In genomic region chr16:35938211-35939151, GRCm38 (mm10) we compare ENCODE assay signal across 8 mouse cellular contexts. TPM values are rescaled to one million over a fixed set of nuclear protein-coding genes. Genes with fewer than 3 reads are reported as not detected.
DNase-seq lines count a peak whose midpoint lies in the region; ATAC-seq and TF ChIP-seq lines count a peak whose summit lies in the region.

TSS of gene Parp9 (plus strand) at chr16:35938470.
TSS of gene Dtx3l (minus strand) at chr16:35939151.

- H3K36me3 ChIP-seq in hindbrain, postnatal 0 days (ENCODE audit: insufficient read depth, low read length), result no peaks in the 10 kb centered on the region

- ATAC-seq in common myeloid progenitor, adult 5-6 weeks (replicated peaks; ENCODE audit: low read depth, poor library complexity, severe bottlenecking), result peak; percentile 77
- ATAC-seq in hindbrain, postnatal 0 days, result peak; percentile 70
- peak; percentile 75 for ATAC-seq in megakaryocyte-erythroid progenitor cell, adult 5-6 weeks (replicated peaks; ENCODE audit: low FRiP score, low TSS enrichment, poor library complexity, severe bottlenecking)

- peak within 1 kb of the TSS; percentile 47 for H3K9ac ChIP-seq in hindbrain, postnatal 0 days (replicated peaks; ENCODE audit: low read length)

- no peak for TF ChIP-seq CTCF in hindbrain, postnatal 0 days (IDR thresholded peaks at IDR 0.05; ENCODE audit: low read depth)

- WGBS in hindbrain, postnatal 0 days, result 2% methylated on average over 52 of the region's 52 CpGs

- peak within 1 kb of the TSS; percentile 1; the same call in 1 of the 2 replicates for H3K27ac ChIP-seq in hindbrain, postnatal 0 days

- no peaks in the 10 kb centered on the region for H3K27me3 ChIP-seq in hindbrain, postnatal 0 days (ENCODE audit: insufficient read depth, low read length)

- H3K4me2 ChIP-seq in hindbrain, postnatal 0 days (ENCODE audit: low read depth, low read length), result peak within 1 kb of the TSS; percentile 63

- H3K9me3 ChIP-seq in hindbrain, postnatal 0 days (ENCODE audit: low read length), result no peaks in the 10 kb centered on the region

- H3K4me3 ChIP-seq in hindbrain, postnatal 0 days (ENCODE audit: low read length), result peak within 1 kb of the TSS; percentile 60

- H3K4me1 ChIP-seq in hindbrain, postnatal 0 days (ENCODE audit: insufficient read depth, low read length), result no peaks in the 10 kb centered on the region; the same call in 1 of the 2 replicates

- peak; percentile 78 for DNase-seq in adipocyte (ENCODE audit: low spot score)
- DNase-seq in gastrocnemius, adult 8-10 months (ENCODE audit: low spot score in 2 of 2), result peak; percentile 25 to 36
- DNase-seq in hindbrain, postnatal 0 days (ENCODE audit: low spot score), result peak; percentile 52
- peak; percentile 24 to 37 for DNase-seq in left cerebral cortex, postnatal 25 days (ENCODE audit: low spot score in 2 of 2)
- DNase-seq in right cerebral cortex, postnatal 14 days, result peak; percentile 20
- DNase-seq in urinary bladder, postnatal 4 days (ENCODE audit: low spot score in 2 of 2), result peak; percentile 31 to 62

- intact Hi-C loops in left cerebral cortex, postnatal 25 days (cut with DNase I), result loop anchor here (2.0 kb wide), 1 partner anchor 64 kb away; no protein-coding TSS in a partner anchor

RNA-seq across cellular contexts. Expression of gene Parp9, which starts in this region (rescaled TPM):
- 38.2 and 48.5 TPM in 2 replicates for total RNA-seq in common myeloid progenitor, adult 5-6 weeks (2017)
- total RNA-seq in gastrocnemius, adult 8-10 months (2022), result 1 to 10 TPM; 2.6 to 4.1 (median 3.3) TPM
- 2.5 and 3.5 TPM in 2 replicates for total RNA-seq in hindbrain, postnatal 0 days (2014; rRNA removed)
- 3.6 and 3.8 TPM in 2 replicates for polyA plus RNA-seq in hindbrain, postnatal 0 days (2015; fragmentation: Nextera tagmentation; extraction: Ambion mirVana)
- total RNA-seq in left cerebral cortex, postnatal 25 days (2021), result 1 to 10 TPM; 2.6 TPM
- 14.8 and 18.1 TPM in 2 replicates for total RNA-seq in megakaryocyte-erythroid progenitor cell, adult 5-6 weeks (2014; fragmentation: Nextera tagmentation)
- 28.3 and 40.9 TPM in 2 replicates for total RNA-seq in megakaryocyte-erythroid progenitor cell, adult 5-6 weeks (2017)

RNA-seq across cellular contexts. Expression of gene Dtx3l, which starts in this region (rescaled TPM):
- total RNA-seq in common myeloid progenitor, adult 5-6 weeks (2017), result 42.5 and 48.7 TPM in 2 replicates
- total RNA-seq in gastrocnemius, adult 8-10 months (2022), result 1 to 10 TPM; 3.2 to 4.3 (median 4.1) TPM
- total RNA-seq in hindbrain, postnatal 0 days (2014; rRNA removed), result 0.93 and 2.5 TPM in 2 replicates
- 1.2 and 1.5 TPM in 2 replicates for polyA plus RNA-seq in hindbrain, postnatal 0 days (2015; fragmentation: Nextera tagmentation; extraction: Ambion mirVana)
- 1 to 10 TPM; 2.9 to 3.5 TPM for total RNA-seq in left cerebral cortex, postnatal 25 days (2021)
- 15.8 and 19.4 TPM in 2 replicates for total RNA-seq in megakaryocyte-erythroid progenitor cell, adult 5-6 weeks (2014; fragmentation: Nextera tagmentation)
- 22.1 and 23.0 TPM in 2 replicates for total RNA-seq in megakaryocyte-erythroid progenitor cell, adult 5-6 weeks (2017)

Comparison
In these comparisons a context has a peak if more than half of its experiments do, and no peak if none do; other contexts are left out.
1. Peak in every context shown above with its lines: DNase-seq, ATAC-seq, H3K4me3 ChIP-seq and H3K27ac ChIP-seq.
2. DNase-seq: peak in every context shown above with its lines; median percentile 78 in adipocyte; 52 in hindbrain, postnatal 0 days; 46 in urinary bladder, postnatal 4 days; 30 in gastrocnemius, adult 8-10 months; 30 in left cerebral cortex, postnatal 25 days; 20 in right cerebral cortex, postnatal 14 days.